Mouse (Mus musculus) limb, embryonic 12.5 days (tissue): ENCODE data around the gene Ak2. TPM values are rescaled to one million over a fixed set of nuclear protein-coding genes. Genes with fewer than 3 reads are reported as not detected.

Experiments
- ATAC-seq: fragments of 200-750 bp; cut with Nextera tagmentation; 2 replicates; pipeline ENCODE4 v1.8.0; 2017; ENCODE audit warnings: low read depth, moderate TSS enrichment; ENCODE audit not compliant: insufficient number of reproducible peaks, insufficient read depth, low FRiP score, low TSS enrichment
- H3K27ac ChIP-seq: fragments of 300-500 bp; sonication (generic); 2 replicates; pipeline ENCODE4 v1.5.1; 2016; ENCODE audit warnings: mild to moderate bottlenecking, moderate library complexity
- H3K27me3 ChIP-seq: fragments of 300-500 bp; sonication (generic); 2 replicates; pipeline ENCODE4 v1.6.1; 2016; ENCODE audit warnings: mild to moderate bottlenecking, moderate library complexity
- H3K36me3 ChIP-seq: fragments of 300-500 bp; sonication (generic); 2 replicates; pipeline ENCODE4 v1.6.1; 2016; ENCODE audit warnings: mild to moderate bottlenecking, moderate library complexity
- H3K4me1 ChIP-seq: fragments of 300-500 bp; sonication (generic); replicated peaks from 2 replicates; pipeline ENCODE4 v1.6.1; 2016
- H3K4me2 ChIP-seq: fragments of 300-500 bp; sonication (generic); 2 replicates; pipeline ENCODE4 v1.6.1; 2016; ENCODE audit warnings: mild to moderate bottlenecking, moderate library complexity
- H3K4me3 ChIP-seq: fragments of 300-500 bp; sonication (generic); replicated peaks from 2 replicates; pipeline ENCODE4 v1.5.1; 2016; ENCODE audit warnings: mild to moderate bottlenecking
- H3K9ac ChIP-seq: fragments of 300-500 bp; sonication (generic); replicated peaks from 2 replicates; pipeline ENCODE4 v1.6.1; 2016; ENCODE audit warnings: mild to moderate bottlenecking, moderate library complexity
- H3K9me3 ChIP-seq: fragments of 300-500 bp; sonication (generic); 2 replicates; pipeline ENCODE4 v1.6.1; 2016; ENCODE audit warnings: mild to moderate bottlenecking, moderate library complexity
- WGBS: fragments of 180-500 bp; shearing (Covaris S2); methylation state at CpG from one replicate; pipeline ENCODE4 v1.1.7; 2016; 5-methylcytosine and 5-hydroxymethylcytosine counted together
- polyA plus RNA-seq: library from polyadenylated mRNA; unstranded; fragments of >200 nt; fragmentation: Nextera tagmentation; extraction: Ambion mirVana; gene quantifications from 2 replicates; pipeline ENCODE4 v1.2.1, GENCODE M21; 2016

The Ak2 gene
- polyA plus RNA-seq, 1 experiment from 2014 or later = 213 TPM

DNA sequence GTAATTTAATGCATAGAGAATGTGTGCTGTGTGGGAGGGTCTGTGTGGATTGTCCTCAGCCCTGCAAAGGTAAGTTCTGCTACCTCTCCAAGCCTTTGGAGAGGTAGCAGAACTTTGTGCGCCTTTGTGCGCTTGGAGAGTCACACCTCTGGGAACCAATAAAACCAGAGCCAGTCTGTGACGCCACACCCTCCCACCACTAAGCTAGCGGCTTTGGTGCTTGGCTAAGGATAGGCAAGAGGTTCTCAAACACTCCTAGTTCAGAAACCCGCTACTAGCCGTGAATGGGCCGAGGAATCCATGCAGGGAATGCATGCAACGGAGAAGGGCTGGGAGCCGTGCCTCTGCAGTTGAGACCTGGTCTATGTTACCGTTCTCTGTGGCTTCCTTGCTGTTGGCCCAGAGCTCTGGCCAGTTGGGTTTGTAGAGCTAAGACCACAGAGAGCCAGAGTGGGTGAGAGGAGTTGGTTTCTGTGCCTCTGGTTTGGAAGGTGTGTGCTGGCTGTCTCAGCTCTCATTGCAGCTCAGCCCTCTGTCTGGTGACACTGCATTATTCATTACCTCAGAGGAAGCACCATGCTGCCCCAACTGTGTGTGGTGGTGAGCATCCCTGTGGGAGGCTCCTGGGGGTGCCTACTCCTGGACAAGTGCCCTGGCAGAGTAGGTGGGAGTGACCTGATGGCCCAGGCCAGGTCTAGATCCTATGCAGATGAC, 21.6 kb downstream of the Ak2 start:
- Histone ChIP-seq H3K9me3 (no peaks in the 10 kb centered on the region), H3K36me3 (peaks cover 36% of the 10 kb centered on the region), H3K4me3 (no peak overlapping the region), H3K27me3 (no peaks in the 10 kb centered on the region), H3K4me1 (peaks cover 16% of the 10 kb centered on the region), H3K27ac (no peak overlapping the region), H3K4me2 (no peak overlapping the region), H3K9ac (no peak overlapping the region)
- WGBS = 42% methylated on average over 10 of the region's 10 CpGs
- no peak for ATAC-seq

GRCm38 (mm10) chr4:129016329-129016728, 24.6 kb downstream of the Ak2 start:
- H3K27me3 ChIP-seq = no peaks in the 10 kb centered on the region
- H3K4me2 ChIP-seq = no peak overlapping the region
- peaks cover 6% of the 10 kb centered on the region; the same call in 1 of the 2 replicates for H3K36me3 ChIP-seq
- no peak for ATAC-seq
- H3K4me1 ChIP-seq = peaks cover 16% of the 10 kb centered on the region
- H3K9ac ChIP-seq = no peak overlapping the region
- H3K27ac ChIP-seq = no peak overlapping the region
- WGBS = 43% methylated on average over 4 of the region's 4 CpGs
- no peaks in the 10 kb centered on the region for H3K9me3 ChIP-seq
- no peak overlapping the region for H3K4me3 ChIP-seq

- no peaks in the 10 kb centered on the region for H3K27me3 ChIP-seq
- no peak overlapping the region for H3K27ac ChIP-seq
- no peaks in the 10 kb centered on the region for H3K9me3 ChIP-seq
- H3K9ac ChIP-seq = no peak overlapping the region
- H3K4me3 ChIP-seq = no peak overlapping the region
- whole genome bisulfite sequencing = 89% methylated on average over 10 of the region's 10 CpGs
- no peak overlapping the region for H3K4me2 ChIP-seq
- H3K4me1 ChIP-seq = peaks cover 16% of the 10 kb centered on the region
- no peaks in the 10 kb centered on the region for H3K36me3 ChIP-seq
- ATAC-seq = no peak
These were observed 25.4 kb downstream of the Ak2 start for GRCm38 (mm10) chr4:129017150-129017549.

GRCm38 (mm10) chr4:129018788-129019435, 27.2 kb downstream of the Ak2 start:
- no peak overlapping the region for H3K4me3 ChIP-seq
- no peaks in the 10 kb centered on the region for H3K9me3 ChIP-seq
- 85% methylated on average over 9 of the region's 9 CpGs for WGBS
- H3K27me3 ChIP-seq = no peaks in the 10 kb centered on the region
- H3K27ac ChIP-seq = no peak overlapping the region
- H3K9ac ChIP-seq = no peak overlapping the region
- no peak overlapping the region for H3K4me2 ChIP-seq
- no peak for ATAC-seq
- H3K36me3 ChIP-seq = no peaks in the 10 kb centered on the region
- peaks cover 9% of the 10 kb centered on the region; the same call in 1 of the 2 replicates for H3K4me1 ChIP-seq

GRCm38 (mm10) chr4:129019788-129020187, 28.0 kb downstream of the Ak2 start:
- Histone ChIP-seq H3K9me3 (no peaks in the 10 kb centered on the region), H3K4me3 (no peak overlapping the region), H3K27ac (no peak overlapping the region), H3K36me3 (no peaks in the 10 kb centered on the region), H3K4me1 (peaks cover 9% of the 10 kb centered on the region; the same call in 1 of the 2 replicates), H3K27me3 (no peaks in the 10 kb centered on the region), H3K4me2 (no peak overlapping the region), H3K9ac (no peak overlapping the region)
- 83% methylated on average over 9 of the region's 9 CpGs for WGBS
- ATAC-seq = no peak

DNA sequence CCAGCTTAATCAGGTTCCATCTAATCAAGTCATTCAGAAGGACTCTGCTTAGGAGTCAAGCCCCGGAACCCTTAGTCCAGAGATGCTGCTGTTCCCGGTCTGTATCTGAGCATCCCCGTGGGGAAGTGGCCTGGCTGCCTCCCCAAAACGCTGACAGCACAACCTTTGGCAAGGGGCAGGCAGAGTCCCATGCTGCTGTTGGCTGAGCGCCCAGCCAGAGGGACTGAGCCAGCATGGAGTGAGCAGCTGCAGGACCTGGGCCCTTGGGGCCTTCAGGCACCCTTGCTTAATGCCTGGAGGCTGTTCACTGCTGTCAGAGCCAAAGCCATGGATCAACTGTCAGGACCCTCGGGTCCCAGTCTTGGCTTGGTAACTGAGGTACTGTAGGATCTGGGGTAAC, 28.7 kb downstream of the Ak2 start:
- Histone ChIP-seq H3K9ac (no peak overlapping the region), H3K4me3 (no peak overlapping the region), H3K27me3 (no peaks in the 10 kb centered on the region), H3K27ac (no peak overlapping the region), H3K4me1 (peaks cover 9% of the 10 kb centered on the region; the same call in 1 of the 2 replicates), H3K9me3 (no peaks in the 10 kb centered on the region), H3K36me3 (no peaks in the 10 kb centered on the region), H3K4me2 (no peak overlapping the region)
- ATAC-seq = no peak
- WGBS = 74% methylated on average over 6 of the region's 6 CpGs

DNA sequence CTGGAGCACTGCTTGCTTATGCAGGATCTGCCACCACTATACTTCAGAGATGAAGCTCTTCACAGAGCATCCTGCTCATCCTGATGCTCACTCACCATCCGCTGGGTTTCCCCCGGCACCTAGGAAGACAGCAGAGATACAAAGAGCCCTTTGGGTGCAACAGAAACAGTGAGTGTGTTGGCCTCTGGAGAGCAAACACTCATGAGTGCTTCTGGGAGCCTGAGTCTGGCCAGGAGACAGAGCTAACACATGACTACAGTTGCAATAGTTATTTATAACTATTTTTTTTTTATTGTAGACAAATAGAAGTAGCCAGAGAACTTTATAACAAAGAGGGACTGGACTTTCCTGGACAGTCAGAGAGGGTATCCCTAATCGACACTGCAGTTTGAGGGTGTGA, 29.7 kb downstream of the Ak2 start:
- WGBS = 92% methylated on average over 3 of the region's 3 CpGs
- H3K4me1 ChIP-seq = peaks cover 2% of the 10 kb centered on the region; the same call in 1 of the 2 replicates
- H3K36me3 ChIP-seq = no peaks in the 10 kb centered on the region
- ATAC-seq = no peak
- H3K27ac ChIP-seq = no peak overlapping the region
- H3K4me2 ChIP-seq = no peak overlapping the region
- H3K4me3 ChIP-seq = no peak overlapping the region
- no peak overlapping the region for H3K9ac ChIP-seq
- H3K9me3 ChIP-seq = no peaks in the 10 kb centered on the region
- H3K27me3 ChIP-seq = no peaks in the 10 kb centered on the region

GRCm38 (mm10) chr4:129021886-129022285, 30.1 kb downstream of the Ak2 start:
- no peak overlapping the region for H3K27ac ChIP-seq
- H3K9me3 ChIP-seq = no peaks in the 10 kb centered on the region
- no peaks in the 10 kb centered on the region for H3K27me3 ChIP-seq
- H3K4me2 ChIP-seq = no peak overlapping the region
- no peak overlapping the region for H3K9ac ChIP-seq
- H3K4me1 ChIP-seq = no peaks in the 10 kb centered on the region
- H3K36me3 ChIP-seq = no peaks in the 10 kb centered on the region
- no peak overlapping the region for H3K4me3 ChIP-seq
- no peak for ATAC-seq
- 76% methylated on average over 4 of the region's 4 CpGs for WGBS

DNA sequence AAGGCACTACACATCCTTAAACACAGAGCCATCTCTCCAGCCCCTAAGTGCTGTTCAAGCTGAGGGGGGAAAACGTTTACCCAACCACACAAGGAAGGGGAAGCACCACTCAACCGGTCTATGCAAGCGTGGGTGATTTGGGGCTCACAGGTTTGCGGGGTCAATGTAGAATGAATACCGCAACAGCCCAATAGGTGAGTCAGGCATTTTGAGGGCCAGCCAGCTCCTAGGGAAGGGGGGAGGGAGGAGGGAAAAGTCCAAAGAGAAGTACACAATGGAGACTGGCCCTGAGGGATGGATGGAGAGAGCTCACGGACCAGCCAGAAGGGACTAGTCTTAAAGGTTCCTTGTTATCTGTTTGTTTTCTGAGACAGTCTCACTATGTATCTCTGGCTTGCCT, 32.1 kb downstream of the Ak2 start:
- Histone ChIP-seq H3K4me2 (no peak overlapping the region), H3K4me3 (no peak overlapping the region), H3K9me3 (no peaks in the 10 kb centered on the region), H3K9ac (no peak overlapping the region), H3K36me3 (no peaks in the 10 kb centered on the region), H3K27ac (no peak overlapping the region), H3K4me1 (no peaks in the 10 kb centered on the region), H3K27me3 (no peaks in the 10 kb centered on the region)
- ATAC-seq = no peak
- WGBS = 80% methylated on average over 6 of the region's 6 CpGs

- Histone ChIP-seq H3K4me3 (no peak overlapping the region), H3K4me2 (no peak overlapping the region), H3K9ac (no peak overlapping the region), H3K36me3 (no peaks in the 10 kb centered on the region), H3K27me3 (no peaks in the 10 kb centered on the region), H3K9me3 (no peaks in the 10 kb centered on the region), H3K27ac (no peak overlapping the region), H3K4me1 (no peaks in the 10 kb centered on the region)
- 76% methylated on average over 6 of the region's 6 CpGs for WGBS
- no peak for ATAC-seq
These were observed 33.0 kb downstream of the Ak2 start for GRCm38 (mm10) chr4:129024775-129025174.

- H3K9ac ChIP-seq = no peak overlapping the region
- H3K4me3 ChIP-seq = no peak overlapping the region
- no peaks in the 10 kb centered on the region for H3K9me3 ChIP-seq
- 91% methylated on average over 3 of the region's 3 CpGs for WGBS
- no peak overlapping the region for H3K4me2 ChIP-seq
- no peaks in the 10 kb centered on the region for H3K4me1 ChIP-seq
- H3K36me3 ChIP-seq = no peaks in the 10 kb centered on the region
- no peaks in the 10 kb centered on the region for H3K27me3 ChIP-seq
- no peak for ATAC-seq
- H3K27ac ChIP-seq = no peak overlapping the region
These were observed 33.9 kb downstream of the Ak2 start for GRCm38 (mm10) chr4:129025707-129026106.

DNA sequence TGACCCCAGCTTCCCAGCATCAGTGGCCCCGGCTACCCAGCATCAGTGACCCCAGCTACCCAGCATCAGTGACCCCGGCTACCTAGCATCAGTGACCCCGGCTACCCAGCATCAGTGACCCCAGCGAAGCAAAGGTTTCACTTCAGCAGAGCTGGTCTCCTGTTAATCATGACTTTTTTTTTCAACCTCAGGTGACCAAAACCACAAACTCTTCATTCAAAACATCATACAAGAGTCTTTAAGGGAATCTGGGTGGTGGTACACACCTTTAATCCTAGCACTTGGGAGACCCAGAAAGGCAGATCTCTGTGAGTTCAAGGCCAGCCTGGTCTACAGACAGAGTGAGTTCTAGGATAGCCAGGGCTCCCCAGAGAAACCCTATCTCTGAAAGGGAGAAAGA, 39.0 kb downstream of the Ak2 start:
- H3K4me3 ChIP-seq = no peak overlapping the region
- WGBS = 92% methylated on average over 4 of the region's 4 CpGs
- no peaks in the 10 kb centered on the region for H3K27me3 ChIP-seq
- H3K4me1 ChIP-seq = peaks cover 28% of the 10 kb centered on the region
- H3K4me2 ChIP-seq = no peak overlapping the region
- H3K9ac ChIP-seq = no peak overlapping the region
- H3K9me3 ChIP-seq = no peaks in the 10 kb centered on the region
- no peak overlapping the region for H3K27ac ChIP-seq
- no peak for ATAC-seq
- H3K36me3 ChIP-seq = no peaks in the 10 kb centered on the region
